In the genomic region with DNA sequence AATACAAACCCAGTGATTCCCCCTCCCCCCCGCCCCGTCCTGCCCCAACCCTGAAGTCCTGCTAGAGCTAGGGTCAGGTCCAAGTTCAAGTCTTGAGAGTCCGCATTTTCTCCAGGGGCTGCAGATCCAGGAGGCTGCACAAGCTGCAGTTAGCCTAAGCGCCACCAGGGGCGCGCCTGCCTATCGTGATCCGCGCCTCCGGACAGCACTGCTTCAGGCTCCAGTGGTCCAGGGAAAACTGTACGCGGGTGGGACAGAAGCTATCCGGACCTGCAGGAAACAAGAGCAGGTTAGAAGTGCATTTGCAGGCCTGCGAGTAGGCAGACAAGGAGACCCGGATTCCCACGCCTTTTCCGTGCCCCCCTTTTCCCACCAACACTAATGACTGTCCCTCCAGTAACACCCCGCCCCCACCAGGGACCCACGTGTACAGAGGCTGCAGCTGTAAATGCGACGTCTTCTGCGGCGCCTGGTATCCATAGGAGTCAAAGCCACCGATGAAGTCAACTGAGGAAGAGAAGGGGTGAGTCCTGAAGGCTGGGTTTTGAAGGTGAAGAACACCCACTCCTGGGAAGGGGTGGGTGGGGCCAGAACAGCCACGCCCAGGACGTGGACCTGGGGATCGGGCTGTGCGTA, we compare ENCODE assay signal across 8 mouse cellular contexts. TPM values are rescaled to one million over a fixed set of nuclear protein-coding genes. Genes with fewer than 3 reads are reported as not detected.
A peak's percentile ranks its signal among the peaks of the same experiment; 100 is the strongest.
DNase-seq lines count a peak whose midpoint lies in the region.

No protein-coding gene starts in this region.

- DNase-seq in NIH3T3 (ENCODE audit: low read depth), result peak; percentile 87
- peak; percentile 91 to 94 for DNase-seq in cerebellum, postnatal 10 days
- peak; percentile 26 to 86 for DNase-seq in frontal cortex, adult 2 months (ENCODE audit: extremely low spot score in 1 of 2, low spot score in 1 of 2)
- DNase-seq in hindbrain, embryonic 10.5 days (ENCODE audit: low spot score), result peak; percentile 75
- peak; percentile 68 to 70 for DNase-seq in layer of hippocampus, postnatal 14 days (ENCODE audit: low spot score in 2 of 2)
- DNase-seq in lung, postnatal 25 days (ENCODE audit: low spot score), result peak; percentile 59
- peak; percentile 88 for DNase-seq in retina, embryonic 14.5 days (ENCODE audit: low spot score)
- DNase-seq in urinary bladder, adult 2 months (ENCODE audit: low spot score), result peak; percentile 55

- H3K27ac ChIP-seq in hindbrain, embryonic 10.5 days, result no peak overlapping the region

- peaks cover 9% of the 10 kb centered on the region for H3K4me1 ChIP-seq in hindbrain, embryonic 10.5 days (replicated peaks)

- 23% methylated on average over 28 of the region's 28 CpGs for WGBS in hindbrain, embryonic 10.5 days

- 0 out of 2 replicates have a peak overlapping the region, but pooled peaks have one; percentile 20 for H3K4me3 ChIP-seq in hindbrain, embryonic 10.5 days

- peaks cover 69% of the 10 kb centered on the region for H3K36me3 ChIP-seq in hindbrain, embryonic 10.5 days

- H3K9me3 ChIP-seq in hindbrain, embryonic 10.5 days, result peaks cover 4% of the 10 kb centered on the region

- no peaks in the 10 kb centered on the region for H3K27me3 ChIP-seq in hindbrain, embryonic 10.5 days (ENCODE audit: insufficient read depth, poor library complexity, severe bottlenecking)

RNA-seq across cellular contexts. Expression of a gene that starts 42.2 kb away (rescaled TPM):
- 31.9 and 34.2 TPM in 2 replicates for polyA plus RNA-seq in frontal cortex, adult 2 months (2012; rRNA removed)
- polyA plus RNA-seq in hindbrain, embryonic 10.5 days (2016; fragmentation: Nextera tagmentation; extraction: Ambion mirVana), result 5.9 and 14.4 TPM in 2 replicates
- 10 to 100 TPM; 43.4 to 46.7 TPM for total RNA-seq in layer of hippocampus, postnatal 14 days (2021)
- polyA plus RNA-seq in urinary bladder, adult 2 months (2012; rRNA removed), result 3.2 and 3.4 TPM in 2 replicates
